Mouse (Mus musculus) large intestine, adult 2 months (tissue): Measurements from ENCODE around the gene Hgd. TPM values are rescaled to one million over a fixed set of nuclear protein-coding genes. Genes with fewer than 3 reads are reported as not detected.

ENCODE experiments used
- DNase-seq: peaks from one replicate; pipeline ENCODE4 v3.0.0-alpha.2; 2012; ENCODE audit warnings: low read depth, low spot score
- WGBS: fragments of 180-500 bp; shearing (Covaris S2); methylation state at CpG from one replicate; pipeline ENCODE4 v1.1.7; 2018; 5-methylcytosine and 5-hydroxymethylcytosine counted together
- polyA plus RNA-seq: library from polyadenylated mRNA; depleted of rRNA; stranded (reverse); fragments of >200 nt; gene quantifications from 2 replicates; pipeline ENCODE4 v1.2.3, GENCODE M21; 2012

The Hgd gene
- polyA plus RNA-seq, 1 experiment: not detected

- WGBS: 41% methylated on average over 3 of the region's 3 CpGs
- DNase-seq: no peak
Observed at GRCm38 (mm10) chr16:37575325-37575724, 4.6 kb upstream of the Hgd start.

- DNase-seq: no peak
- WGBS: 58% methylated on average over 1 of the region's 1 CpGs
Observed at GRCm38 (mm10) chr16:37579591-37579990, 362 bp upstream of the Hgd start.

- DNase-seq: no peak
- WGBS: 83% methylated on average over 4 of the region's 4 CpGs
Observed at GRCm38 (mm10) chr16:37580651-37581050, 698 bp downstream of the Hgd start.

GRCm38 (mm10) chr16:37581901-37582300, 1.9 kb downstream of the Hgd start:
- DNase-seq: no peak
- 75% methylated on average over 3 of the region's 3 CpGs for WGBS

GRCm38 (mm10) chr16:37583306-37583705, 3.4 kb downstream of the Hgd start:
- DNase-seq: no peak
- WGBS: 62% methylated on average over 3 of the region's 3 CpGs

GRCm38 (mm10) chr16:37583801-37584200, 3.8 kb downstream of the Hgd start:
- no peak for DNase-seq
- WGBS: 29% methylated on average over 6 of the region's 6 CpGs

- WGBS: 6% methylated on average over 25 of the region's 25 CpGs
- peak; percentile 7 for DNase-seq
Observed at GRCm38 (mm10) chr16:37584218-37585035, 4.5 kb downstream of the Hgd start.

- no peak for DNase-seq
- 74% methylated on average over 8 of the region's 8 CpGs for WGBS
Observed at GRCm38 (mm10) chr16:37585129-37585563, 5.2 kb downstream of the Hgd start.

- 64% methylated on average over 3 of the region's 3 CpGs for WGBS
- DNase-seq: no peak
Observed at GRCm38 (mm10) chr16:37590921-37591320, 11.0 kb downstream of the Hgd start.

- DNase-seq: no peak
Observed at GRCm38 (mm10) chr16:37591551-37591950, 11.6 kb downstream of the Hgd start.

GRCm38 (mm10) chr16:37597412-37597811, 17.5 kb downstream of the Hgd start:
- 51% methylated on average over 5 of the region's 5 CpGs for WGBS

More at GRCm38 (mm10) chr16:37591551-37591950, 11.6 kb downstream of the Hgd start:
- WGBS: 89% methylated on average over 8 of the region's 8 CpGs

GRCm38 (mm10) chr16:37598463-37598862, 18.5 kb downstream of the Hgd start:
- WGBS: 30% methylated on average over 7 of the region's 7 CpGs
- DNase-seq: peak; percentile 47

More at GRCm38 (mm10) chr16:37597412-37597811, 17.5 kb downstream of the Hgd start:
- DNase-seq: peak; percentile 6

GRCm38 (mm10) chr16:37599326-37599725, 19.4 kb downstream of the Hgd start:
- DNase-seq: no peak
- WGBS: 56% methylated on average over 3 of the region's 3 CpGs

- no peak for DNase-seq
- WGBS: 92% methylated on average over 1 of the region's 1 CpGs
Observed at GRCm38 (mm10) chr16:37603431-37603830, 23.5 kb downstream of the Hgd start.

GRCm38 (mm10) chr16:37604243-37604642, 24.3 kb downstream of the Hgd start:
- no peak for DNase-seq
- 60% methylated on average over 6 of the region's 6 CpGs for WGBS

- 86% methylated on average over 8 of the region's 8 CpGs for WGBS
- DNase-seq: no peak
Observed at GRCm38 (mm10) chr16:37610333-37610732, 30.4 kb downstream of the Hgd start.

GRCm38 (mm10) chr16:37611072-37611471, 31.1 kb downstream of the Hgd start:
- 70% methylated on average over 7 of the region's 7 CpGs for WGBS
- DNase-seq: no peak

GRCm38 (mm10) chr16:37612013-37612412, 32.1 kb downstream of the Hgd start:
- 91% methylated on average over 5 of the region's 5 CpGs for WGBS
- DNase-seq: no peak

GRCm38 (mm10) chr16:37614540-37614939, 34.6 kb downstream of the Hgd start:
- WGBS: 92% methylated on average over 9 of the region's 9 CpGs
- no peak for DNase-seq

- 47% methylated on average over 8 of the region's 8 CpGs for WGBS
Observed at GRCm38 (mm10) chr16:37615429-37615828, 35.5 kb downstream of the Hgd start.

GRCm38 (mm10) chr16:37616104-37616503, 36.2 kb downstream of the Hgd start:
- DNase-seq: no peak
- 62% methylated on average over 8 of the region's 8 CpGs for WGBS

More at GRCm38 (mm10) chr16:37615429-37615828, 35.5 kb downstream of the Hgd start:
- DNase-seq: no peak
